28 mouse cellular contexts compared by ENCODE assay signal in genomic region chr12:99793465-99794157, GRCm38 (mm10).
DNase-seq lines count a peak whose midpoint lies in the region; ATAC-seq and TF ChIP-seq lines count a peak whose summit lies in the region.
"Had no signal": no experiment of that assay in that cellular context is flagged by ENCODE, and none has a peak within 500 bp of the region (broad histone marks: within the 10 kb centered on the region; RNA-seq: fewer than 3 reads in every experiment).

No protein-coding gene starts in this region.

- DNase-seq in heart, embryonic 10.5 days (ENCODE audit: low spot score), result peak; percentile 54
- DNase-seq in heart, adult 9 months (ENCODE audit: low spot score in 2 of 2), result no peak
- no peak for DNase-seq in kidney, postnatal 4 days
- DNase-seq in limb, embryonic 14.5 days (ENCODE audit: low spot score), result no peak
- DNase-seq: adrenal gland, postnatal 25 days; cerebellum, adult 11-12 months; cerebellum, adult 9-11 months; embryo, embryonic 11 days; gastrocnemius, postnatal 14 days; layer of hippocampus, adult 9-11 months; liver, embryonic 13.5 days; lung, adult 18-20 months; lung, postnatal 4 days; right cerebral cortex, postnatal 14 days; thymus, postnatal 4 days had no signal

- H3K4me1 ChIP-seq in heart, embryonic 10.5 days, result 0 out of 2 replicates have a peak, but pooled peaks cover 5% of the 10 kb centered on the region
- 0 out of 2 replicates have a peak, but pooled peaks cover 3% of the 10 kb centered on the region for H3K4me1 ChIP-seq in heart, embryonic 11.5 days (ENCODE audit: control insufficient read depth, insufficient read depth, low read length)
- peaks cover 9% of the 10 kb centered on the region for H3K4me1 ChIP-seq in heart, embryonic 16.5 days (ENCODE audit: control insufficient read depth, insufficient read depth, low read length)
- 0 out of 2 replicates have a peak, but pooled peaks cover 8% of the 10 kb centered on the region for H3K4me1 ChIP-seq in kidney, embryonic 16.5 days (ENCODE audit: insufficient read depth, low read length)
- peaks cover 11% of the 10 kb centered on the region for H3K4me1 ChIP-seq in limb, embryonic 14.5 days (ENCODE audit: control insufficient read depth, insufficient read depth, low read length)
- H3K4me1 ChIP-seq in intestine, embryonic 16.5 days (ENCODE audit: control insufficient read depth, insufficient read depth, low read length), result no peaks in the 10 kb centered on the region
- H3K4me1 ChIP-seq: liver, embryonic 13.5 days had no signal

- H3K9me3 ChIP-seq in heart, embryonic 10.5 days, result no peaks in the 10 kb centered on the region
- no peaks in the 10 kb centered on the region for H3K9me3 ChIP-seq in heart, embryonic 11.5 days (replicated peaks; ENCODE audit: control insufficient read depth, low read length)
- H3K9me3 ChIP-seq in heart, embryonic 16.5 days (replicated peaks; ENCODE audit: control insufficient read depth, low read length), result no peaks in the 10 kb centered on the region
- no peaks in the 10 kb centered on the region for H3K9me3 ChIP-seq in kidney, embryonic 16.5 days (ENCODE audit: low read length)
- no peaks in the 10 kb centered on the region for H3K9me3 ChIP-seq in limb, embryonic 14.5 days (ENCODE audit: control insufficient read depth, low read length)
- H3K9me3 ChIP-seq in intestine, embryonic 16.5 days (ENCODE audit: control insufficient read depth, low read length), result no peaks in the 10 kb centered on the region
- H3K9me3 ChIP-seq: embryonic facial prominence, embryonic 15.5 days; hindbrain, embryonic 12.5 days; liver, embryonic 13.5 days; midbrain, embryonic 12.5 days had no signal

- no peak overlapping the region for H3K27ac ChIP-seq in heart, embryonic 10.5 days
- H3K27ac ChIP-seq in heart, embryonic 11.5 days (ENCODE audit: low read depth, low read length), result no peak overlapping the region
- no peak overlapping the region for H3K27ac ChIP-seq in heart, embryonic 16.5 days (ENCODE audit: low read length)
- no peak overlapping the region for H3K27ac ChIP-seq in kidney, embryonic 16.5 days (ENCODE audit: low read length)
- H3K27ac ChIP-seq in limb, embryonic 14.5 days (replicated peaks; ENCODE audit: low read depth, low read length), result no peak overlapping the region
- H3K27ac ChIP-seq in intestine, embryonic 16.5 days (ENCODE audit: low read length), result no peak overlapping the region
- H3K27ac ChIP-seq: embryonic facial prominence, embryonic 15.5 days; hindbrain, embryonic 12.5 days; kidney, postnatal 0 days; liver, embryonic 13.5 days; midbrain, embryonic 12.5 days had no signal

- no peak overlapping the region for H3K4me2 ChIP-seq in heart, embryonic 11.5 days
- H3K4me2 ChIP-seq in heart, embryonic 16.5 days (ENCODE audit: low read depth, low read length), result no peak overlapping the region
- H3K4me2 ChIP-seq in kidney, embryonic 16.5 days (replicated peaks; ENCODE audit: low read depth, low read length), result no peak overlapping the region
- H3K4me2 ChIP-seq in limb, embryonic 14.5 days (replicated peaks; ENCODE audit: low read depth, low read length, severe bottlenecking), result no peak overlapping the region
- no peak overlapping the region for H3K4me2 ChIP-seq in intestine, embryonic 16.5 days (ENCODE audit: low read depth, low read length)
- H3K4me2 ChIP-seq: embryonic facial prominence, embryonic 15.5 days; hindbrain, embryonic 12.5 days; liver, embryonic 13.5 days; midbrain, embryonic 12.5 days had no signal

- no peak for TF ChIP-seq POLR2A in limb, embryonic 14.5 days (IDR thresholded peaks at IDR 0.05; ENCODE audit: borderline replicate concordance, extremely low read depth, insufficient read depth, insufficient read length)

- no peak overlapping the region for H3K4me3 ChIP-seq in heart, embryonic 10.5 days
- H3K4me3 ChIP-seq in heart, embryonic 11.5 days (ENCODE audit: low read depth, low read length), result no peak overlapping the region
- no peak overlapping the region for H3K4me3 ChIP-seq in heart, embryonic 16.5 days (ENCODE audit: low read length)
- no peak overlapping the region for H3K4me3 ChIP-seq in kidney, embryonic 16.5 days (ENCODE audit: low read length)
- no peak overlapping the region for H3K4me3 ChIP-seq in limb, embryonic 14.5 days (replicated peaks; ENCODE audit: low read length)
- H3K4me3 ChIP-seq in intestine, embryonic 16.5 days (ENCODE audit: low read length), result no peak overlapping the region
- H3K4me3 ChIP-seq: embryonic facial prominence, embryonic 15.5 days; hindbrain, embryonic 12.5 days; liver, embryonic 13.5 days; megakaryocyte, embryonic 14.5 days; midbrain, embryonic 12.5 days had no signal

- no peak overlapping the region for H3K9ac ChIP-seq in heart, embryonic 11.5 days (ENCODE audit: low read depth, low read length)
- H3K9ac ChIP-seq in heart, embryonic 16.5 days (ENCODE audit: low read length), result no peak overlapping the region
- H3K9ac ChIP-seq in kidney, embryonic 16.5 days (replicated peaks; ENCODE audit: low read length), result no peak overlapping the region
- no peak overlapping the region for H3K9ac ChIP-seq in limb, embryonic 14.5 days (ENCODE audit: low read depth, low read length, severe bottlenecking)
- H3K9ac ChIP-seq in intestine, embryonic 16.5 days (ENCODE audit: low read depth, low read length), result no peak overlapping the region
- H3K9ac ChIP-seq: embryonic facial prominence, embryonic 15.5 days; hindbrain, embryonic 12.5 days; liver, embryonic 13.5 days; midbrain, embryonic 12.5 days had no signal

- H3K36me3 ChIP-seq in heart, embryonic 10.5 days, result no peaks in the 10 kb centered on the region
- no peaks in the 10 kb centered on the region for H3K36me3 ChIP-seq in heart, embryonic 11.5 days (ENCODE audit: control insufficient read depth, insufficient read depth, low read length)
- no peaks in the 10 kb centered on the region for H3K36me3 ChIP-seq in heart, embryonic 16.5 days (ENCODE audit: control insufficient read depth, insufficient read depth)
- H3K36me3 ChIP-seq in kidney, embryonic 16.5 days (ENCODE audit: insufficient read depth, low read length), result no peaks in the 10 kb centered on the region
- no peaks in the 10 kb centered on the region for H3K36me3 ChIP-seq in limb, embryonic 14.5 days (ENCODE audit: control insufficient read depth, insufficient read depth, low read length)
- H3K36me3 ChIP-seq in intestine, embryonic 16.5 days (ENCODE audit: control insufficient read depth, insufficient read depth, low read length), result no peaks in the 10 kb centered on the region
- H3K36me3 ChIP-seq: embryonic facial prominence, embryonic 15.5 days; hindbrain, embryonic 12.5 days; liver, embryonic 13.5 days; midbrain, embryonic 12.5 days had no signal

- WGBS in heart, embryonic 10.5 days, result 59% methylated on average over 10 of the region's 10 CpGs
- 56% methylated on average over 10 of the region's 10 CpGs for WGBS in heart, embryonic 11.5 days (ENCODE audit: insufficient replicate concordance)
- 46% methylated on average over 10 of the region's 10 CpGs for WGBS in heart, embryonic 16.5 days
- WGBS in kidney, embryonic 16.5 days, result 31% methylated on average over 10 of the region's 10 CpGs
- WGBS in limb, embryonic 14.5 days, result 41% methylated on average over 10 of the region's 10 CpGs
- 59% methylated on average over 10 of the region's 10 CpGs for WGBS in intestine, embryonic 16.5 days

- no peaks in the 10 kb centered on the region for H3K27me3 ChIP-seq in heart, embryonic 10.5 days (ENCODE audit: insufficient read depth, poor library complexity, severe bottlenecking)
- H3K27me3 ChIP-seq in heart, embryonic 11.5 days (ENCODE audit: control insufficient read depth, insufficient read depth, low read length), result no peaks in the 10 kb centered on the region
- no peaks in the 10 kb centered on the region for H3K27me3 ChIP-seq in heart, embryonic 16.5 days (ENCODE audit: control insufficient read depth, insufficient read depth, low read length)
- H3K27me3 ChIP-seq in kidney, embryonic 16.5 days (ENCODE audit: insufficient read depth, low read length), result no peaks in the 10 kb centered on the region
- no peaks in the 10 kb centered on the region for H3K27me3 ChIP-seq in limb, embryonic 14.5 days (ENCODE audit: control insufficient read depth, insufficient read depth, low read length)
- H3K27me3 ChIP-seq in intestine, embryonic 16.5 days (replicated peaks; ENCODE audit: control insufficient read depth, insufficient read depth, low read length), result no peaks in the 10 kb centered on the region
- H3K27me3 ChIP-seq: embryonic facial prominence, embryonic 15.5 days; hindbrain, embryonic 12.5 days; liver, embryonic 13.5 days; megakaryocyte, embryonic 14.5 days; midbrain, embryonic 12.5 days had no signal

- no peak for ATAC-seq in heart, embryonic 11.5 days (replicated peaks; ENCODE audit: insufficient number of reproducible peaks, low FRiP score, low TSS enrichment)
- peak; percentile 69 for ATAC-seq in heart, embryonic 16.5 days (replicated peaks; ENCODE audit: extremely low read depth, insufficient read depth, low FRiP score)
- ATAC-seq in kidney, embryonic 16.5 days (ENCODE audit: low FRiP score, low TSS enrichment), result 0 out of 2 replicates have a peak, but pooled peaks have one; percentile 43
- 0 out of 2 replicates have a peak, but pooled peaks have one; percentile 50 for ATAC-seq in limb, embryonic 14.5 days (ENCODE audit: low FRiP score, low read depth)
- no peak for ATAC-seq in intestine, embryonic 16.5 days
- ATAC-seq: CD4-positive, CD25-positive, alpha-beta regulatory T cell, adult 4 months; forebrain, embryonic 14.5 days; intestine, postnatal 0 days; lung, postnatal 0 days had no signal

Comparison
In these comparisons a context has a peak if more than half of its experiments do, and no peak if none do; other contexts are left out.
1. ATAC-seq: peak in heart, embryonic 16.5 days (single experiment), kidney, embryonic 16.5 days (single experiment) and limb, embryonic 14.5 days (single experiment); none in heart, embryonic 11.5 days (single experiment) and intestine, embryonic 16.5 days (single experiment).